Mouse (Mus musculus): ENCODE data around the gene Fgf2. TPM values are rescaled to one million over a fixed set of nuclear protein-coding genes. Genes with fewer than 3 reads are reported as not detected.

Gene Fgf2
- polyA plus RNA-seq, 1 experiment from 2014 or later: 0.38 TPM

DNA sequence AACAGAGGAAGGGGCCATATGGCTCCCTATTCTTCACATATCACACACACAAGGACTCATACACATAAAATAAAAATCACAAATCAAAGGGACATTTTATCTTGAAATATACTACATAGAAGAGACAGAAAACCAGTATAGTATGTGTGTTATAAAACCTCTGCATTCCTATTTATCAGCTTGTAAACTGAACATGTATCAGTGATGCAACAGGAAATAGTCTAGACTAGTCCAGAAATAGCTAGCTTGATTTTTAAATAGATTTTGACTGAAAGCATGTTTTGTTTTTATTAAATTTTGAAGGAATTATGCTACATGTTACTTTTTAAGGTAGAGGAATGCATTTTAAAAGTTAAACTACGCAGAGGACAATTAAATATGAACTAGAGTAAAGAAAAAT lies 18.2 kb upstream of the Fgf2 start:
- no peaks in the 10 kb centered on the region for H3K4me1 ChIP-seq (replicated peaks)
- no peaks in the 10 kb centered on the region for H3K27me3 ChIP-seq (ENCODE audit: insufficient read depth, poor library complexity, severe bottlenecking)
- no peak overlapping the region for H3K27ac ChIP-seq
- H3K4me3 ChIP-seq: no peak overlapping the region
- H3K9me3 ChIP-seq: no peaks in the 10 kb centered on the region
- H3K36me3 ChIP-seq: no peaks in the 10 kb centered on the region
- WGBS: 92% methylated on average over 1 of the region's 1 CpGs
- DNase-seq (ENCODE audit: low spot score): no peak

DNA sequence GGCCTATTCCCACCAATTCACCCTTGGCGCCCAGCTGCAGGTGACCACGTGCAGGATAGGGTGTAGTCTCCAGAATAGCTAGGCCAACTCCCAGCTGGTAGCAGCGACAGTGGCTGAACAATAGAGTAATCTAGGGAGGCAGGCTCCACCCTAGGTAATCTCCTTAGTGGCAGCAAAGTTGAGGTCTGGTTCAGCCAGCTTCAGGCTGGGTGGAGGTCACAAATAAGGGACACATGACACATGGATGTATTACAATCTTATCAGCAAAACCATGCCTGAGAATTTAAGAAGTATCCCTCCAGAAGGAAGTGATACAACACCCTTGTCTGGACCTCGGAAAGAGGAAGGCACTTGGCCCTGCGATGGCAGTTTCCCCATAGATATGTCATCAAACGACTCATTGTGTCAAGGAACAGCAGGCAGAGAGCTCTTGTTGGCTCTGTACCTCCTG lies 16.1 kb upstream of the Fgf2 start:
- no peak for DNase-seq (ENCODE audit: low spot score)
- WGBS: 75% methylated on average over 6 of the region's 6 CpGs
- H3K27ac ChIP-seq: no peak overlapping the region
- no peaks in the 10 kb centered on the region for H3K4me1 ChIP-seq (replicated peaks)
- no peak overlapping the region for H3K4me3 ChIP-seq
- no peaks in the 10 kb centered on the region for H3K27me3 ChIP-seq (ENCODE audit: insufficient read depth, poor library complexity, severe bottlenecking)
- no peaks in the 10 kb centered on the region for H3K9me3 ChIP-seq
- H3K36me3 ChIP-seq: no peaks in the 10 kb centered on the region

DNA sequence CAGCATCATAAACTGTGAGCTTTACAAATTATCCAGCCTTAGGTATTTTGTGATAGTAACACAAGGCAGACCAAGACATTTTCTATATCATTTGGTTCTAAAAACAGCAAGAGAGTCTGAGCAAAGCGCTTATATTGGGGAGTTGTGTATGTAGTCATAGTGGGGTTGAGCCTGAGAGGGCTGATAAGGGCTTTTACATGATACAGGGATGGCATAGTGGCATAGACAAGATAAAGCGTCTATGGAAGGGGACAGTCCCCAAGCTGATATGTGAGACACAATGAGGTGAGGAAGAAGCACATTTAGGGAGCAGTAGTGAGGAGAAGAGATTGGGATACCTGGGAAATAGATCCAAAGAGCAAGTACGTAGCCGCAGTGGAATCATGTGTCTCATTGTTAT lies 14.1 kb upstream of the Fgf2 start:
- Histone ChIP-seq H3K27me3 (ENCODE audit: insufficient read depth, poor library complexity, severe bottlenecking) (no peaks in the 10 kb centered on the region), H3K27ac (no peak overlapping the region), H3K36me3 (no peaks in the 10 kb centered on the region), H3K4me3 (no peak overlapping the region), H3K4me1 (replicated peaks) (no peaks in the 10 kb centered on the region), H3K9me3 (no peaks in the 10 kb centered on the region)
- WGBS: 94% methylated on average over 4 of the region's 4 CpGs
- DNase-seq (ENCODE audit: low spot score): no peak

DNA sequence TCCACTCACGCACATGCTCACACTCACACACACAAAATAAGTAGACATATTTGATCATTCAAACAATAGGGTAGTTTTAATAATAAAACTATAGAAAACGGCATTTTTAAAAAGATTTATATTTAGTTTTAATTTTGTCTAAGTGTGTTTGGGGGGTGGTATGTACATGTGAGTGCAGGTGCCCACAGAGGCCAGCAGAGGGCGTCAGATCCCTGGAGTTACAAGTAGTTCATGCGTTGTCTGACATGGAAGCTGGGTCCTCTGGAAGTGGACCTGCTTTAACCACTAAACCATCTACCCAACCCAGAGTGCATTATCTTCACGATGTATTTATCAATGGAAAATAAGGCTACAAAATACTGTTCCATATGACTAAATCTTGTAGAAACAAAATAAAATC lies 7.0 kb upstream of the Fgf2 start:
- Histone ChIP-seq H3K4me3 (no peak overlapping the region), H3K9me3 (no peaks in the 10 kb centered on the region), H3K27ac (no peak overlapping the region), H3K36me3 (no peaks in the 10 kb centered on the region), H3K4me1 (replicated peaks) (no peaks in the 10 kb centered on the region), H3K27me3 (ENCODE audit: insufficient read depth, poor library complexity, severe bottlenecking) (peaks cover 9% of the 10 kb centered on the region; the same call in 1 of the 2 replicates)
- 60% methylated on average over 5 of the region's 5 CpGs for WGBS
- no peak for DNase-seq (ENCODE audit: low spot score)

DNA sequence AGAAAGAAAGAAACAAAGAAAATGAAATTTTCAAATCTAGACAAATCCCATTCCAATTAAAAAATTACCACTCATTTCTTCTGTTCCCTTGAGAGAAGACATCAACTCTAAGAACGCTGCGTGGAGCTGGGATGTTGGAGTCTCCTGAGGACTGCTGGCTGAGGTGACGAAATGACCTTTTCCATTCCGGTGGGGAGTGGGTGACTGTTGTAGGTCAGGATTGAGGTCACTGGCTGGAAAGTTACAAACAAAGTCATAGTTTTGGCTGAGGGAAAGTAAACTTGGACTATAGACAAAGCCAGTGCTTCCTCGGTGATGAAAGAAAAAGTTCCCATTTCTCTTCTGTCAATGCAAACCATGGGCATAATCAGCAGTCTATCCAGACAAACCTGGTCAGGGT lies 5.3 kb upstream of the Fgf2 start:
- H3K27me3 ChIP-seq (ENCODE audit: insufficient read depth, poor library complexity, severe bottlenecking): peaks cover 23% of the 10 kb centered on the region
- WGBS: 68% methylated on average over 5 of the region's 5 CpGs
- H3K9me3 ChIP-seq: no peaks in the 10 kb centered on the region
- H3K36me3 ChIP-seq: no peaks in the 10 kb centered on the region
- H3K4me1 ChIP-seq (replicated peaks): peaks cover 2% of the 10 kb centered on the region
- no peak for DNase-seq (ENCODE audit: low spot score)
- no peak overlapping the region for H3K27ac ChIP-seq
- H3K4me3 ChIP-seq: no peak overlapping the region

DNA sequence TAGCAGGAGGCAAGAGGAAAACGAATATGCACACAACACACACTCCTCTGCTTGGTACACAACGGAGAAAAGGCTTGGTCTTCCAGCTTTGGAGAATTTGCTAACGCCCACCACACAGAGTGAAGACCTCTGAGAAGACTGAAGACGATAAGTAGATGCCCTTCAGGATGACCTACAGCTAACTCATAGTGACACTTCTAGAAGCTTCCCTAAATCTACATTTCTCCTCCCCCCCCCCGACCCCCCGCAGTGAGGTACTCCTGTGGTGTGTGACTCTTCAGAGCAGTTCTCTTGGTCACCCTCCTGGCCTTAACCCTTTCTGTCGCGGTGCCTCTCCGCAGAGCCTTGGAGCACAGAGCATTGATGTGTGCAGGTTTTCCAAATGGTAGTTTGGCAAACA lies 475 bp upstream of the Fgf2 start:
- H3K9me3 ChIP-seq: no peaks in the 10 kb centered on the region
- no peak for DNase-seq (ENCODE audit: low spot score)
- H3K4me1 ChIP-seq (replicated peaks): peaks cover 18% of the 10 kb centered on the region
- peak overlapping the region; percentile 86 for H3K4me3 ChIP-seq
- peaks cover 57% of the 10 kb centered on the region for H3K27me3 ChIP-seq (ENCODE audit: insufficient read depth, poor library complexity, severe bottlenecking)
- no peaks in the 10 kb centered on the region for H3K36me3 ChIP-seq
- 31% methylated on average over 9 of the region's 9 CpGs for WGBS
- no peak overlapping the region for H3K27ac ChIP-seq

DNA sequence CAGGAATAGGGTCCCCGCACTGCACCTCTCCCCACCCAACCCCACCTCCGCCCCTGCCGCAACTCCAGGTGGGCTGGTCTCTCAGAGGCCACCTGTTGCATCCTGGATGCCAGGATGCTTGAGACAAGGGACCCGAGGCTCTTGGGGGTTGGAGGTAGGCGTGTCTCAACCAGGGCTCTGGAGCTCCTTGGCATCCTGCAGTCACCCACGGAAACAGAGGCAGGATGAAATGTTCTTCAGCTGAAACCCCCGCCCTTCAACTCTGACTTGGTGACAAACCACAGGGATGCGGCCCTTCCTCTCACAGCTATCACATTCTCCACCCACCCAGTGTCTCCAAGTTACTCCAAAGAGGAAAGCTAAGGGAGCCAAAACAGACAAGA lies 1.0 kb downstream of the Fgf2 start:
- Histone ChIP-seq H3K27me3 (ENCODE audit: insufficient read depth, poor library complexity, severe bottlenecking) (peaks cover 56% of the 10 kb centered on the region), H3K36me3 (no peaks in the 10 kb centered on the region), H3K9me3 (no peaks in the 10 kb centered on the region; the same call in 1 of the 2 replicates), H3K4me3 (peak overlapping the region; percentile 86), H3K4me1 (replicated peaks) (peaks cover 18% of the 10 kb centered on the region), H3K27ac (peak overlapping the region; percentile 86)
- no peak for DNase-seq (ENCODE audit: low spot score)
- WGBS: 9% methylated on average over 8 of the region's 8 CpGs

DNA sequence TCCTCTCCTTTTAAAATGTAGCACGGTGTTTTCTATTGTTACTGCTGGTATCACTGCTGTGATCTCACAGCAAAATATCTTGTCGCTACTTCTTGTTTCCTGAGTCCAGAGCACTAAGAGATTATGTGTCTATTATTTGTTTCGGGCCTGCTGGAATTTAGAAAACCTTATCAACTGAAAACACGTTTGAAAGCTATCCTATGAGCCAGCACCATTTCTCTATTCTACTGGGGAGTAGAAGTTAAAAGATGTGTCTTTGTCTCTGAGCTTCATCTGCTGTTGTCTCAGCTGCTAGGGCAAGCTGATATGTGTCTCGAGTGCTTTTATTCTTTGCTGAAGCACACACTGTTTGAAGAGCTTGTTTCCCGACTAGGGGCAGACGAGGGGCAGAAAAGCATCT lies 2.2 kb downstream of the Fgf2 start:
- DNase-seq (ENCODE audit: low spot score): no peak

DNA sequence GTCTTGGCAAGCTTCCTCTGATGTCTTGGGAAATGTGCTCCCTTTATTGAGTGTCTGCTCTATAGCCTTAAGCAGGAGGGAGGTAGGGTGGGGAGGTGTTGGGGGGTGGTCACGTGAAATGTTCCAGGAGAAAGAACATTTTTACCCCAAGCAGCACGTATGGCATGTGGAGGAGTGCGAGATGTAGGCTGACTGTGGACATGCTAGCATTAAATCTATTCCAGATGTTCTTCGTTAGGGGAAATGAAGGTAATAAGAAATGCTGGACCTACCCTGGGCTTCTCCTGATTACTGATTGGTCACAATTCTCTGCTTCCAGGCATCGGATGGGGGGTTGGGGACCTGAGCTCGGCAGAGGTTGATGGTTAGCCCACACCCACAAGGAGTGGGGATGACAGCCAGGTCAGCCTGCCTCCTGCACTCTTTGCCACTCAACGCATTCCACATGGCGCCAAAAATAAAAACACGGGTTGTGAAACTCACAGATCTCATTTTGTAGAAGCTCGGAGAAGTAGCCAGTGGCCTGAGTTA lies 5.9 kb downstream of the Fgf2 start:
- no peak overlapping the region for H3K27ac ChIP-seq
- peaks cover 3% of the 10 kb centered on the region for H3K4me1 ChIP-seq (replicated peaks)
- H3K27me3 ChIP-seq (ENCODE audit: insufficient read depth, poor library complexity, severe bottlenecking): peaks cover 22% of the 10 kb centered on the region
- no peak for DNase-seq (ENCODE audit: low spot score)
- WGBS: 79% methylated on average over 10 of the region's 10 CpGs
- H3K36me3 ChIP-seq: no peaks in the 10 kb centered on the region
- H3K9me3 ChIP-seq: no peaks in the 10 kb centered on the region; the same call in 1 of the 2 replicates
- H3K4me3 ChIP-seq: no peak overlapping the region

More for the DNA sequence above, 2.2 kb downstream of the Fgf2 start:
- Histone ChIP-seq H3K4me1 (replicated peaks) (peaks cover 18% of the 10 kb centered on the region), H3K27me3 (ENCODE audit: insufficient read depth, poor library complexity, severe bottlenecking) (peaks cover 53% of the 10 kb centered on the region), H3K27ac (no peak overlapping the region), H3K9me3 (no peaks in the 10 kb centered on the region; the same call in 1 of the 2 replicates), H3K36me3 (no peaks in the 10 kb centered on the region), H3K4me3 (no peak overlapping the region)
- WGBS: 63% methylated on average over 7 of the region's 7 CpGs

DNA sequence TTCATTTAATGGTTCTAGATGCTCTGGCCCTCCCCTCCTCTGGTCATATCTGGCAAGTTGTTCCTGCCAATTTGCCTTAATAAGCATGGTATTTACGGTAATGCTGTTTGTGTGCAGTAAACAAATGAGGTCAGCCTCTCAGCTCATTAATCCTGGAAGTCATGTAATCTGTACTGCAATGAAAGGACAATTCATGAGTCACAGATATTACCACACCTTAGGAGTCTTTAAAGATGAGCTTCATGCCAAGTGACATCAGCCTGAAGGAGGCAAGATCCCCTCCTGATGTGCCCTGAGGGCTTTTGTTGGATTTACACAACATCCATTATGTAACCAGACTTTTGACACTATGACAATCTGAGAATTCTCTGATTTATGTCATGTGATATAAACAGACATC lies 6.6 kb downstream of the Fgf2 start:
- H3K27me3 ChIP-seq (ENCODE audit: insufficient read depth, poor library complexity, severe bottlenecking): peaks cover 15% of the 10 kb centered on the region
- H3K36me3 ChIP-seq: no peaks in the 10 kb centered on the region
- no peaks in the 10 kb centered on the region; the same call in 1 of the 2 replicates for H3K9me3 ChIP-seq
- no peak overlapping the region for H3K4me3 ChIP-seq
- no peaks in the 10 kb centered on the region for H3K4me1 ChIP-seq (replicated peaks)
- H3K27ac ChIP-seq: no peak overlapping the region
- DNase-seq (ENCODE audit: low spot score): no peak
- WGBS: 98% methylated on average over 1 of the region's 1 CpGs

DNA sequence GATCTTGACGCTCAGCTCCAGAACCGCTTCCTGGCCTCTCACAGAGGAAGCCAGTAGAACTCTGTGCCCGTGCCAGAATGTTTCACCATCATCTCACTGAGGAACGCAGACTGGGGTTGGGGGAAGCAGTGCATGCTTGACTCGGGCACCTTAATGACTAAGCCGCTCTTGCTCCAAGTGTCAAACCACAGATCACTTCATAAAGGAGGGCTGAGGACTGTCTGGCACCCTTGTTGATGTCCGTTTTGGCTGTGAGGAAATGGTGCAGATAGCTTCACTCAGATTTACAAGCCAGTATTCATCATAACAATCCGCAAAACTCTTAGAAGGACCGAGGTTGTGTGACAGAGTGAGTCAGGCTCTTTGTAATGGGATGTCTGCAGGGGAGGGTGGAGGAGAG lies 12.6 kb downstream of the Fgf2 start:
- no peaks in the 10 kb centered on the region for H3K27me3 ChIP-seq (ENCODE audit: insufficient read depth, poor library complexity, severe bottlenecking)
- no peak overlapping the region for H3K4me3 ChIP-seq
- no peaks in the 10 kb centered on the region for H3K36me3 ChIP-seq
- H3K4me1 ChIP-seq (replicated peaks): no peaks in the 10 kb centered on the region
- H3K9me3 ChIP-seq: no peaks in the 10 kb centered on the region
- H3K27ac ChIP-seq: no peak overlapping the region
- DNase-seq (ENCODE audit: low spot score): no peak
- 88% methylated on average over 9 of the region's 9 CpGs for WGBS

DNA sequence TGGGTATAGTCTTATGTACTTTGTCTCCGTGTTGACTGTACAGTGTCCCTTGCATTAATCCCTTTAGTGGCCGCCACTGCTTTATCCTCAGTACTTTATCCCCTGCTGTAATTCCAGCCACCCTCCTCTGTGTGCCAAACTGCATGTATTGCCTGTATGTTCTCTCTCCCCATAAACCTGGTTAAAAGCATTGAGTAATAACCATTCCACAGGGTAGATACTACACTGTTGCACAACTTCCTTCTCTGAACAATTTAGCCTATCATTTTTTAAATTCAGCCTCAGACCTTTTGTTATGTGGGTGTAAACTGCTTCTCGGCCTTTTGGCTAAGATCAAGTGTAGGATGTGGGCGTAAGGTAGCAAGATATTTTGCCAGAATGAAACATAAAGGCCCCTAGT lies 17.0 kb downstream of the Fgf2 start:
- no peaks in the 10 kb centered on the region for H3K27me3 ChIP-seq (ENCODE audit: insufficient read depth, poor library complexity, severe bottlenecking)
- 87% methylated on average over 4 of the region's 4 CpGs for WGBS

DNA sequence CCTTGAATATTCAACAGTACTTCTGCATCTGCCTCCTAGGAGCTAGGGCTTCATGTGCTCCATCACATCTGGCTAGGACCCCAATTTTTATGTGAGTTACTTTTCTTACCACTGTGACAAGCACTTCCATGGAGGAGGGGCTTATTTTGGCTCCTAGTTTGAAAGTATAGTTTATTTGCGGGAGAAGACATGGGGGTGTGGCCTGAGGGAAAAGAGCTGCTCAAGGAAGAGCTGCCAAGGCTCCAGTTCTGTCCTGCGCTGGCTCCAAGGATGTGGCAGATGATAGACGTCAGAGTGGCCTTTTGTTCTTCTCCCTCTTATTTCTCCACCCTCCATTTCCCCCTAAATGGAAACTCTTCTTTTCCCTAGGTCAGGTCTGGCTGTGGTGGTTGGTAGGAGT lies 17.8 kb downstream of the Fgf2 start:
- WGBS: 54% methylated on average over 3 of the region's 3 CpGs
- H3K27ac ChIP-seq: no peak overlapping the region
- no peak for DNase-seq (ENCODE audit: low spot score)

More for the DNA sequence above, 17.0 kb downstream of the Fgf2 start:
- H3K4me1 ChIP-seq (replicated peaks): no peaks in the 10 kb centered on the region
- H3K27ac ChIP-seq: no peak overlapping the region
- H3K9me3 ChIP-seq: no peaks in the 10 kb centered on the region
- no peaks in the 10 kb centered on the region for H3K36me3 ChIP-seq
- H3K4me3 ChIP-seq: no peak overlapping the region
- DNase-seq (ENCODE audit: low spot score): no peak

More for the DNA sequence above, 17.8 kb downstream of the Fgf2 start:
- H3K27me3 ChIP-seq (ENCODE audit: insufficient read depth, poor library complexity, severe bottlenecking): no peaks in the 10 kb centered on the region
- no peaks in the 10 kb centered on the region for H3K4me1 ChIP-seq (replicated peaks)
- H3K9me3 ChIP-seq: no peaks in the 10 kb centered on the region
- H3K36me3 ChIP-seq: no peaks in the 10 kb centered on the region
- H3K4me3 ChIP-seq: no peak overlapping the region
